Mouse (Mus musculus) brain, embryonic 18.5 days (tissue): Measurements from ENCODE around the gene Ier2.

Source experiments
- DNase-seq: peaks from one replicate; pipeline ENCODE4 v3.0.0-alpha.2; 2012; ENCODE audit warnings: low read depth, low spot score

Ier2 gene

GRCm38 (mm10) chr8:84661961-84662571, 586 bp downstream of the Ier2 start:
- DNase-seq = no peak

- DNase-seq = no peak
Measured at GRCm38 (mm10) chr8:84661458-84661871, 1.2 kb downstream of the Ier2 start.

- no peak for DNase-seq
Measured at GRCm38 (mm10) chr8:84660819-84661457, 1.7 kb downstream of the Ier2 start.

- DNase-seq = no peak
Measured at GRCm38 (mm10) chr8:84659936-84660818, 2.5 kb downstream of the Ier2 start.

- no peak for DNase-seq
Measured at GRCm38 (mm10) chr8:84658951-84659350, 3.7 kb downstream of the Ier2 start.

GRCm38 (mm10) chr8:84657680-84658079, 5.0 kb downstream of the Ier2 start:
- DNase-seq = no peak

- DNase-seq = no peak
Measured at GRCm38 (mm10) chr8:84657203-84657602, 5.4 kb downstream of the Ier2 start.

- no peak for DNase-seq
Measured at GRCm38 (mm10) chr8:84656641-84657126, 6.0 kb downstream of the Ier2 start.

- DNase-seq = no peak
Measured at GRCm38 (mm10) chr8:84656191-84656525, 6.5 kb downstream of the Ier2 start.

- no peak for DNase-seq
Measured at GRCm38 (mm10) chr8:84655336-84656190, 7.1 kb downstream of the Ier2 start.

- no peak for DNase-seq
Measured at GRCm38 (mm10) chr8:84654597-84654996, 8.1 kb downstream of the Ier2 start.

- DNase-seq = no peak
Measured at GRCm38 (mm10) chr8:84653092-84653631, 9.5 kb downstream of the Ier2 start.

- no peak for DNase-seq
Measured at GRCm38 (mm10) chr8:84650213-84650612, 12.4 kb downstream of the Ier2 start.

GRCm38 (mm10) chr8:84647461-84647901, 15.2 kb downstream of the Ier2 start:
- DNase-seq = no peak

- DNase-seq = no peak
Measured at GRCm38 (mm10) chr8:84646800-84647199, 15.9 kb downstream of the Ier2 start.

GRCm38 (mm10) chr8:84643019-84643418, 19.6 kb downstream of the Ier2 start:
- no peak for DNase-seq

- DNase-seq = no peak
Measured at GRCm38 (mm10) chr8:84641578-84642361, 20.9 kb downstream of the Ier2 start.

GRCm38 (mm10) chr8:84640617-84641294, 21.9 kb downstream of the Ier2 start:
- no peak for DNase-seq

GRCm38 (mm10) chr8:84640010-84640588, 22.6 kb downstream of the Ier2 start:
- no peak for DNase-seq
